14 mouse cellular contexts compared by ENCODE assay signal in genomic region chr1:87645041-87645440, GRCm38 (mm10). TPM values are rescaled to one million over a fixed set of nuclear protein-coding genes. Genes with fewer than 3 reads are reported as not detected.
A peak's percentile ranks its signal among the peaks of the same experiment; 100 is the strongest.
DNase-seq lines count a peak whose midpoint lies in the region; ATAC-seq and TF ChIP-seq lines count a peak whose summit lies in the region.
"Had no signal": no experiment of that assay in that cellular context is flagged by ENCODE, and none has a peak within 500 bp of the region (broad histone marks: within the 10 kb centered on the region; RNA-seq: fewer than 3 reads in every experiment).

No protein-coding gene starts in this region.

- peaks cover 30 to 92% of the 10 kb centered on the region in 2 experiments for H3K4me1 ChIP-seq in CH12.LX (ENCODE audit: control insufficient read depth in 1 of 2, insufficient read depth in 2 of 2)

- in situ Hi-C loops in CH12.LX (cut with MboI; ENCODE audit: low pct_ligation_motif_present, low pct_unique_long_range_greater_than_20kb, low sequenced_read_pairs) = no loop called here

- intact Hi-C loops in left cerebral cortex, postnatal 4 days (cut with DNase I) = no loop called here
- intact Hi-C loops in gastrocnemius, postnatal 14 days (cut with DNase I; ENCODE audit: low total_unique reads) = no loop called here

- dilution Hi-C loops in CH12.LX (cut with MboI; ENCODE audit: extremely low pct_ligation_motif_present, extremely low pct_unique_long_range_greater_than_20kb, low sequenced_read_pairs) = no loop called here

- no peak overlapping the region for H3K9ac ChIP-seq in CH12.LX (ENCODE audit: insufficient read depth, low read depth)

- peak; percentile 56 to 64 for DNase-seq in cerebellum, postnatal 10 days
- DNase-seq in cerebellum, postnatal 36 days = no peak
- peak; percentile 80 for DNase-seq in left cerebral cortex, postnatal 4 days
- DNase-seq in left cerebral cortex, adult 8-10 months (ENCODE audit: low spot score in 2 of 2) = no peak
- DNase-seq in CH12.LX (ENCODE audit: extremely low read depth) = no peak
- peak; percentile 59 for DNase-seq in gastrocnemius, postnatal 14 days
- DNase-seq in MN1 (ENCODE audit: low spot score) = no peak
- DNase-seq: cerebellum, adult 8-10 months; embryo, embryonic 11 days; heart, adult 18-20 months; lung, adult 2 months had no signal

- H3K4me3 ChIP-seq in CH12.LX (replicated peaks in 1 of 3; ENCODE audit: low read depth in 2 of 3, low read length in 2 of 3, poor library complexity in 1 of 3) = no peak overlapping the region
- H3K4me3 ChIP-seq: limb, embryonic 10.5 days had no signal

- TF ChIP-seq EP300 in CH12.LX (IDR thresholded peaks at IDR 0.05; ENCODE audit: low read length) = no peak

- no peak overlapping the region for H3K27ac ChIP-seq in CH12.LX (ENCODE audit: insufficient read depth, low read depth)
- H3K27ac ChIP-seq: limb, embryonic 10.5 days had no signal

- no peak; a peak in 1 of 4 replicates for TF ChIP-seq CTCF in CH12.LX (conservative IDR thresholded peaks at IDR 0.05 in 1 of 2, IDR thresholded peaks at IDR 0.05 in 1 of 2; ENCODE audit: low read depth in 2 of 2, low read length in 2 of 2)

- TF ChIP-seq POLR2A in CH12.LX (IDR thresholded peaks at IDR 0.05; ENCODE audit: low read depth, low read length) = no peak

- no peak overlapping the region for H3K4me2 ChIP-seq in CH12.LX (ENCODE audit: insufficient read depth, low read depth, poor library complexity, severe bottlenecking)

- H3K27me3 ChIP-seq in CH12.LX (replicated peaks) = no peaks in the 10 kb centered on the region

- ATAC-seq in megakaryocyte, adult 5-6 weeks (ENCODE audit: poor library complexity, severe bottlenecking) = no peak
- ATAC-seq: hindbrain, embryonic 16.5 days had no signal

- H3K36me3 ChIP-seq in CH12.LX (replicated peaks in 1 of 2; ENCODE audit: control insufficient read depth in 1 of 2, insufficient read depth in 1 of 2, low read length in 1 of 2) = peaks cover 38 to 82% of the 10 kb centered on the region in 2 experiments
- H3K36me3 ChIP-seq: limb, embryonic 10.5 days had no signal

- no peaks in the 10 kb centered on the region for H3K9me3 ChIP-seq in CH12.LX (replicated peaks; ENCODE audit: low read length)
- H3K9me3 ChIP-seq: limb, embryonic 10.5 days had no signal

- H3K79me2 ChIP-seq in CH12.LX (replicated peaks; ENCODE audit: control insufficient read depth, extremely low read depth, insufficient read depth, poor library complexity, severe bottlenecking) = peaks cover 56% of the 10 kb centered on the region

- no peak for TF ChIP-seq RAD21 in CH12.LX (IDR thresholded peaks at IDR 0.05; ENCODE audit: low read depth, low read length)

TF ChIP-seq in CH12.LX, 34 proteins besides CTCF, POLR2A, EP300 and RAD21:
- TF ChIP-seq JUN (IDR thresholded peaks at IDR 0.05; ENCODE audit: insufficient read depth, low read depth, low read length) (no peak), ZNF384 (IDR thresholded peaks at IDR 0.05; ENCODE audit: low read depth, low read length) (peak; percentile 40; the same call in 1 of the 2 replicates), MXI1 (IDR thresholded peaks at IDR 0.05; ENCODE audit: low read depth, low read length) (no peak), UBTF (IDR thresholded peaks at IDR 0.05; ENCODE audit: low read depth, low read length) (no peak)

RNA-seq across cellular contexts. Expression of gene Inpp5d, which starts 24.9 kb away (rescaled TPM):
- total RNA-seq in left cerebral cortex, postnatal 4 days (2021) = 10 to 100 TPM; 10.2 to 10.7 TPM
- total RNA-seq in left cerebral cortex, adult 8-10 months (2022) = 10 to 100 TPM; 21.6 to 40.6 (median 29.6) TPM
- 80.9 and 97.1 TPM in 2 replicates for total RNA-seq in CH12.LX (2012; rRNA removed)
- total RNA-seq in CH12.LX (2014; rRNA removed) = 106 and 112 TPM in 2 replicates
- 109 TPM in 2 replicates for polyA plus RNA-seq in CH12.LX (2012; ENCODE audit: insufficient read length, low read depth)
- 1 to 10 TPM; 3.9 to 7.3 TPM for total RNA-seq in gastrocnemius, postnatal 14 days (2021)
- 99.6 and 105 TPM in 2 replicates for total RNA-seq in megakaryocyte, adult 5-6 weeks (2015)
- 88.0 and 148 TPM in 2 replicates for total RNA-seq in megakaryocyte, adult 5-6 weeks (2017)

Comparison
In these comparisons a context has a peak if more than half of its experiments do, and no peak if none do; other contexts are left out.
1. DNase-seq: peak in cerebellum, postnatal 10 days (2 of 2), left cerebral cortex, postnatal 4 days (single experiment) and gastrocnemius, postnatal 14 days (single experiment); none in cerebellum, postnatal 36 days (0 of 2), left cerebral cortex, adult 8-10 months (0 of 2), CH12.LX (single experiment) and MN1 (single experiment).